Mouse (Mus musculus) MEL-GATA-1-ER (cell line): Measurements from ENCODE around the gene Lmln.
A peak's percentile ranks its signal among the peaks of the same experiment; 100 is the strongest.
"Not testable (repeated sequence)": the region's sequence is repeated elsewhere in the genome, so short reads cannot be mapped to it uniquely, and the experiment has no call there.

Source experiments
- DNase-seq: peaks from one replicate; pipeline ENCODE4 v3.0.0-alpha.2; 2012; ENCODE audit warnings: low read depth; ENCODE audit errors: extremely low read depth

Gene Lmln

DNA sequence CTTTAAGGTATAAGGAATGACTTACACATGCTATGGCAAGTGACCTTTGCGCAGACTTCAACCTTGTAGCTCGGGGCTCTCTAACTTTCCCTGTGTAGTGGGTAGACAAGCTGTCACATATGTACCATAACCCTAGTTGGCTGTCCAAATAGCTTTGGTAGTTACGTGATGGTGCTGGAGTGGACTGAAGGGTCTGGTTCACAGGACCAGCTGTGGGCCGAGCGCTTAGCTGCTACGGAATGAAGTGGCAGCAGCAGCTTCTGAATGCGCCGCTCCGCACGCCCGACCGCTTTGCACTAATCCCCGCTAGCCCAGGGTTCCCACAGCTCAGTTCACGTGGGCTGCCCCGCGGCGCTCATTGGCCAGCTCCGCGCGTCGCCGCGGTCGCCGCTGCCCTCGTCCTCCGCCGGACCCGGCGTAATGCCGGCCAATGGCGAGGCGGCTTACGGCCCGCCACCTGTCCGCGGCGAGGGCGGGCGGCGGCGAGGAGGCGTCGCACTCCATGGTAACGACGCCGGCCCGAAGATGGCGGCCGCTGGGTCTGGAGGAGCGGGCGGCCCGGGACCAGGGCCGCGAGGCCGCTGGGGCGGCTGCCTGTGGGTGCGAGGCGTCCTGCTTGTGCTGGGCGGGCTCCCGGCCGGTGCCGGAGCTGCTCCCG lies at the start of gene Lmln:
TSS of gene Lmln (plus strand) at position 498 of the 658 bp plus-strand sequence.
- DNase-seq = peak; percentile 83

DNA sequence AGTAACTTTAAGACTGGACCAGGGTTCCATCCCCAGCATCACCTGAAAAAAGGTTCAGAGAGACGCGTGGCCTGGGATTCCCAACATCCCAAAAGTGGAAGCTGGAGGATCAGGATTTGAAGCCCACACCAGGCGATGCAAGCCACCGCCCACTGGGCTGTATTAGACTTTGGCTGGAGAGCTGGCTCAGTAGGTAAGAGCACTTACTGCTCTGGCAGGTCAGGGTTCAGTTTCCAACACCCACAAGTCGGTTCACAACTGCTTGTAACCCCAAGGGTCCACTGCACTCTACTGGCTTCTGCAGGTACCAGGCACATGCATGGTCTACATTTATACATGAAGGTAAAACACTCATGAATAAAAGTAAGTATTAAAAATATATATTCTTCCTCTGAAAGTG lies 48.5 kb upstream of the Lmln start:
- DNase-seq = no peak

DNA sequence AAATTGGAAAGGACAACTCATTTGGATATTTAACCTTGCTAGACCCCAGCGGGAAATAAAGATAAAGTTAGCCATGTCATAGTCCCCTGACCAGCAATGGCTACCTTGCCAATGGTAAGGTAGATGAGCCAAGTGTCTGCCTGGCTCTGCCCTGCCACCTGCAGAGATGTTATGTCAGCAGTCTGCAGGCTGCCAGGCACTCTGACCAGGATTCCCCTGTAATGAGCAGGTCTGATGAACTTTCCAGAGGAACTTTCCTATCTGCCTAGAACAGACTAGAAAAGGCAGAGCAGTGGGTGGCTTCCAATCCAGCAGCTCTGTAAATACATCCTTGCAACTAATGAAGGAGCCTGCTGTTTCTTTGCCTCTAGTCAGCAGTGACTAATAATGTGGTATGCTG lies 47.4 kb upstream of the Lmln start:
- no peak for DNase-seq

GRCm38 (mm10) chr16:33015396-33015907 lies 46.9 kb upstream of the Lmln start:
- no peak for DNase-seq

GRCm38 (mm10) chr16:33015986-33016385 lies 46.3 kb upstream of the Lmln start:
- DNase-seq = peak; percentile 10

DNA sequence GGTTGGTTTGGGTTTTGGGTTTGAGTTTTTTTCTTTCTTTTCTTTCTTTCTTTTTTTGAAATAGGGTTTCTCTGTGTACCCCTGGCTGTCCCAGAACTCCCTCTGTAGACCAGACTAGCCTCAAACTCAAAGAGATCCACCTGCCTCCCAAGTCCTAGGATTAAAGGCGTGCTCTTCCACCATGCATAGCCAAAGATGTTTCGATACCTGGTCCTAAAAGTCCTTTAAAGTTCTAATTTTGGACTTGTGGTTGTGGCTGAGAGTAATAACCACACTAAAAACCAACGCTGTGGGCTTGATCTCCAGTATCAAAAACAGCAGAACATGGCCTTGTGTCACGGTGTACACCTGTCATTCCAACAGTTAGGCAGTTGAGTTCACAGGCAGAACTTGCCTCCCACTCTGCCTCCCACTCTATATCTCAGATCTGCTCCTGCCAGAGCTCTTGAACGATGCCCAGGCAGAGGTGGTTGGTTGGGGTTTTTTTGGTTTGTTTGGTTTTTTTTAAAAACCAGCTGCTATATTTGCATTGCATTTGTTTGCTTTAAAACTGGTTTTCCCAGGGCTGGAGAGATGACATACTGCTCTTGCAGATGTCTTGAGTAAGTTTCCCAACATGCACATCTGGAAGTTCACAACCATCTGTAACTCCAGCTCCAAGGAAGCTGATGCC lies 44.5 kb upstream of the Lmln start:
- no peak for DNase-seq

DNA sequence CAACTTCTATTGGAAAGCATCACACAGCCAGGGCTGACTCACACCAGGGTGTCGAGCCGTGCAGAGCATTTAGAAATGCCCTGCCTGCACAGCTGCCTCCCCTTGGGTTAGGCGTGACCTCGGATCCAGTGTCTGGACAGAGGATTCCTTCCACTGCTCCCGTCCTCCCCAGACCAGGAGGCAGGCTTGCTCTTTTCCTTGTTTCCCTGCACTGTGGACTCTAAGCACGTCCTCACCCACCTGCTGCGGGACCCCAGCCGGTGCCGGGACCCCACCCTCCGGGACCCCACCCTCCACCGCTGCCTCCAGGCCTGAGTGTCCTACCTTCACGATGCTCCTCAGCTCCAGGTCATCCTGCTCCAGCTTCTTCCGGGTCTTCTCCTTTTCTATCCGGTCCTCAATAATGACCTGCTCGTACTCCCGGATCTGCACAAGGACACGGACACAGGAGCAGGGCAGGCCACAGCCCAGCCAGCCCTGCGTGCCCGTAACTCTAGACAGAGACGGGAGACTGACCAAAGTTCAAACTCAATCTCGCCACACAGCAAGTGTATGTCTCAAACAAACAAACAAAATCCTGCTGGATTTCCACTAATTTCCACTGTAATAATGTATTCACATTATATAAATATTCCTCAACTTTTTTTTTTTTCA lies 43.1 kb upstream of the Lmln start:
- DNase-seq = no peak

- DNase-seq = no peak
These were observed 40.9 kb upstream of the Lmln start for GRCm38 (mm10) chr16:33021381-33021780.

GRCm38 (mm10) chr16:33023750-33024149 lies 38.6 kb upstream of the Lmln start:
- peak; percentile 43 for DNase-seq

DNA sequence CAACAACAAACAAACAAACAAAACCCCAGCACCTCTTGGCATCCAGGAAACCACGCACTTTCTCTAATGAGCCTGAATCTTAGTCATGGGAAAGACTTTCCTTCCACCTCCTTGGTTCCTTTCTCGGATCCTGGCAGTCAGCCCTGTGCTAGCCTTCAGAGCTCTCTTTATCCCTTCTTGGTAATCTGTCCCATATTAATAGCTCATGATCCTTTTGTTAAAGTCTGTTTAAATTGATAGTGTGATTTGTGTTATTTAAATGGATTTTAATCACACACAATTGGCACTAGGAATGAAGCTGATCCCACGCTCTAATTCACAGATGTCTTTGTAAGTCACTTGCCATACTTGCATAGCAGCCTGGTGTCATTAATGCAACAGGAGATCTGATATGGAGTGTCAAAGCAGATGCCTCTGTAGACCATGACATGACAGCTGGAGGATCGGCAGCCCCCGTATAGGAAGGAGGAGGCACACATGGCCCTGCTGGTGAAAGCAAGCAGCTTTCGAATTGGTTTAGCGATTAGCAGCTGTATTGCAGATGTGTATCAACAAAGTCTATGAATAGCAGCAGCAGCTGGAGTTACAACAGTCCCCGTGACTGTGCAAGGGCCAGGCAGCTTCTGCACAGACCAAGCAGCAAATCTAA lies 37.7 kb upstream of the Lmln start:
- no peak for DNase-seq

GRCm38 (mm10) chr16:33026357-33026756 lies 36.0 kb upstream of the Lmln start:
- no peak for DNase-seq

DNA sequence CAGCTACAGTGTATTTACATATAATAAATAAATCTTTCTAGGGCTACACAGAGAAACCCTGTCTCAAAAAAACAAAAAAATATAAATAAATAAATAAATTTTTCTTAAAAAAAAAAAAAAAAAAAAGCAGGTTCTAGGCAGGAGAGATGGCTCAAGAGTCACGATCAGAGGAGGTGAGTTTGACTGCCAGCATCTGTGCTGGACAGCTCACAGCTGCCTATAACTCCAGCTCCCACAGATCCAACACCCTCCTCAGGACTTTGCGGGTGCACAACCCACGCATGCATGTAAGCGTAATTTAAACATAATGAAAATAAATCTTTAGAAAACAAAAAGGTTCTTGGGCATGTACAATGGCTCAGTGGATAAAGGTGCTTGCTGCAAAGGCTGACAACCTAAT lies 26.3 kb upstream of the Lmln start:
- no peak for DNase-seq

- DNase-seq = no peak
These were observed 19.6 kb upstream of the Lmln start for GRCm38 (mm10) chr16:33042682-33043081.

DNA sequence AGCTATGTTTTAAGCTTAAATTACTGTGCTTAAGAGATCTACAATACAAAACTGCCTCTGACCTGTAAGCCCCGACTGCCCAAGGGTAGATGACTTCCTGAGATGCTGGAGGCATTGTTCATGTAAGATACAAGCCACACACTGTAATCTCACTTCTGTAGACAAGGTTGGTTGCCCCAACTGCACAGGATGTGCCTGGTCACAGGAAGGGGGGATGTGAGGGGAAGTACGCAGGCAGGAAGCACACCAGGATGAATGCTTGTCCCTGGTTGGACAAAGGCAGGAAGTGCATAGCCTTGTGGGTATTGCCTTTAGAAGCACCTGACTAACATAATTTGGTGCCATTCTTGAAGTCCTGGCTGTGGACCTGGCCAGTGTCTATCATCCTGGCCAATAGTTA lies 19.1 kb upstream of the Lmln start:
- no peak for DNase-seq

GRCm38 (mm10) chr16:33048004-33048403 lies 14.3 kb upstream of the Lmln start:
- peak; percentile 46 for DNase-seq

DNA sequence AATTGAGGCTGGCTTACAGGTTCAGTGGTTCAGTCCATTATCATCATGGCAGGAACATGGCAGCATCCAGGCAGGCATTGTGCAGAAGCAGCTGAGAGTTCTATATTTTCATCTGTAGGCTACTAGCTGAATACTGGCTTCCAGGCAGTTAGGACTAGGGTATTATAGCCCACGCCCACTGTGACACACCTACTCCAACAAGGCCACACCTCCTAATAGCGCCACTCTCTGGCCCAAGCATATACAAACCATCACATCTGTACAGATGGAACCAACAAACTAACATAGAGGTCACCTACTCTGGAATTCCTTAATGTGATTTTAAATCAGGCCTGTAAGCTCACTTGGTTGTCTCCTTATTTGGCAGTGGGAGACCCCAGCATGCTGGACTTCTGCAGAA lies 13.6 kb upstream of the Lmln start:
- DNase-seq = peak; percentile 26

DNA sequence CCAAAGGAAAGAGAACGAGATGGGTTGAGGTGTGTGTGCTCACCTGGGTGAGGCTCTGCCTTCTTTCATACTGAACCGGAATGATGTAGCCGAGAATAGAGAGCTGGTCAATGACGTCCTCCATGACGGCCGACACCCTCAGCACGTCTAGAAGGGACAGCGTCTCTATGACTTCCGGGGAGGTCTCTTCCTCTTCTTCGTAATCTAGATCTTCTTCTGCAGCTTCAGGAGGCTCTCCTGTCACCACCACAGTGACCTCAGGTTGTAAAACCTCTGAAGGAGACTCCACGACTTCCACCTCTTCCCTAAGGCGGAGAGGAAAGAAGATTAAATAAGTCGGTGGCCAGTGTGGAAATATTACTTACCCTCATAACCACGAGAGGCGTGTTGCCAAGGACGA lies 12.5 kb upstream of the Lmln start:
- peak; percentile 85 for DNase-seq

GRCm38 (mm10) chr16:33053141-33053540 lies 9.2 kb upstream of the Lmln start:
- no peak for DNase-seq

GRCm38 (mm10) chr16:33054927-33055326 lies 7.4 kb upstream of the Lmln start:
- not testable (repeated sequence) for DNase-seq

GRCm38 (mm10) chr16:33055655-33056054 lies 6.7 kb upstream of the Lmln start:
- peak; percentile 49 for DNase-seq

- DNase-seq = peak; percentile 74
These were observed 6.1 kb upstream of the Lmln start, which contains the start of the genes Iqcg and Rpl35a for GRCm38 (mm10) chr16:33056095-33056785. TSS of gene Iqcg (minus strand) at chr16:33056218. TSS of gene Rpl35a (plus strand) at chr16:33056453.
